Mouse (Mus musculus): Measurements from ENCODE around the gene Mtus2. TPM values are rescaled to one million over a fixed set of nuclear protein-coding genes. Genes with fewer than 3 reads are reported as not detected.

The Mtus2 gene
- polyA plus RNA-seq, 1 experiment: 0.05 TPM

GRCm38 (mm10) chr5:148059339-148059738 lies 102.2 kb downstream of the Mtus2 start:
- H3ac ChIP-seq (ENCODE audit: control insufficient read depth, insufficient read length): no peak overlapping the region
- no peaks in the 10 kb centered on the region for H3K27me3 ChIP-seq (ENCODE audit: control insufficient read depth, insufficient read depth, insufficient read length)
- TF ChIP-seq MYOD1 (IDR thresholded peaks at IDR 0.05; ENCODE audit: control insufficient read depth in 1 of 3, insufficient read length in 2 of 3, low read depth in 2 of 3) (no peak), REST (IDR thresholded peaks at IDR 0.05; ENCODE audit: insufficient read depth, insufficient read length) (no peak), MAX (IDR thresholded peaks at IDR 0.05; ENCODE audit: low read depth) (no peak), TCF3 (IDR thresholded peaks at IDR 0.05; ENCODE audit: insufficient read length, low read depth) (no peak), MYOG (IDR thresholded peaks at IDR 0.05; ENCODE audit: control insufficient read depth in 1 of 3, insufficient read depth in 1 of 3, insufficient read length in 2 of 3, low read depth in 2 of 3) (no peak), POLR2AphosphoS2 (IDR thresholded peaks at IDR 0.05; ENCODE audit: insufficient read length, low read depth) (no peak), TCF12 (IDR thresholded peaks at IDR 0.05; ENCODE audit: insufficient read depth, poor library complexity, severe bottlenecking) (no peak), SRF (IDR thresholded peaks at IDR 0.05; ENCODE audit: control insufficient read depth, insufficient read length, low read depth) (no peak), POLR2A (IDR thresholded peaks at IDR 0.05; ENCODE audit: insufficient read length, low read depth) (no peak), USF1 (IDR thresholded peaks at IDR 0.05; ENCODE audit: low read depth) (no peak), E2F4 (IDR thresholded peaks at IDR 0.05; ENCODE audit: insufficient read depth) (no peak), CEBPB (IDR thresholded peaks at IDR 0.05; ENCODE audit: insufficient read depth, poor library complexity, severe bottlenecking) (no peak)
- H3K36me3 ChIP-seq (ENCODE audit: control insufficient read depth, insufficient read depth): no peaks in the 10 kb centered on the region
- no peak overlapping the region for H3K4me3 ChIP-seq
- no peak overlapping the region for H3K4me2 ChIP-seq (ENCODE audit: low read depth)
- no peaks in the 10 kb centered on the region for H3K79me2 ChIP-seq (ENCODE audit: control insufficient read depth, insufficient read depth)

- Histone ChIP-seq H3K4me2 (ENCODE audit: low read depth) (no peak overlapping the region), H3K4me3 (no peak overlapping the region), H3K79me2 (ENCODE audit: control insufficient read depth, insufficient read depth) (no peaks in the 10 kb centered on the region), H3ac (ENCODE audit: control insufficient read depth, insufficient read length) (no peak overlapping the region), H3K27me3 (ENCODE audit: control insufficient read depth, insufficient read depth, insufficient read length) (no peaks in the 10 kb centered on the region), H3K36me3 (ENCODE audit: control insufficient read depth, insufficient read depth) (no peaks in the 10 kb centered on the region)
- TF ChIP-seq MAX (IDR thresholded peaks at IDR 0.05; ENCODE audit: low read depth) (no peak), POLR2A (IDR thresholded peaks at IDR 0.05; ENCODE audit: insufficient read length, low read depth) (no peak), SRF (IDR thresholded peaks at IDR 0.05; ENCODE audit: control insufficient read depth, insufficient read length, low read depth) (no peak), MYOD1 (IDR thresholded peaks at IDR 0.05; ENCODE audit: control insufficient read depth in 1 of 3, insufficient read length in 2 of 3, low read depth in 2 of 3) (no peak), TCF12 (IDR thresholded peaks at IDR 0.05; ENCODE audit: insufficient read depth, poor library complexity, severe bottlenecking) (no peak), POLR2AphosphoS2 (IDR thresholded peaks at IDR 0.05; ENCODE audit: insufficient read length, low read depth) (no peak), E2F4 (IDR thresholded peaks at IDR 0.05; ENCODE audit: insufficient read depth) (no peak), TCF3 (IDR thresholded peaks at IDR 0.05; ENCODE audit: insufficient read length, low read depth) (no peak), REST (IDR thresholded peaks at IDR 0.05; ENCODE audit: insufficient read depth, insufficient read length) (no peak), CEBPB (IDR thresholded peaks at IDR 0.05; ENCODE audit: insufficient read depth, poor library complexity, severe bottlenecking) (no peak), MYOG (IDR thresholded peaks at IDR 0.05; ENCODE audit: control insufficient read depth in 1 of 3, insufficient read depth in 1 of 3, insufficient read length in 2 of 3, low read depth in 2 of 3) (no peak), USF1 (IDR thresholded peaks at IDR 0.05; ENCODE audit: low read depth) (no peak)
Measured at GRCm38 (mm10) chr5:148061869-148062268, 104.7 kb downstream of the Mtus2 start.

- Histone ChIP-seq H3K36me3 (ENCODE audit: control insufficient read depth, insufficient read depth) (no peaks in the 10 kb centered on the region), H3K79me2 (ENCODE audit: control insufficient read depth, insufficient read depth) (no peaks in the 10 kb centered on the region), H3ac (ENCODE audit: control insufficient read depth, insufficient read length) (no peak overlapping the region), H3K27me3 (ENCODE audit: control insufficient read depth, insufficient read depth, insufficient read length) (no peaks in the 10 kb centered on the region), H3K4me2 (ENCODE audit: low read depth) (no peak overlapping the region), H3K4me3 (no peak overlapping the region)
- TF ChIP-seq REST (IDR thresholded peaks at IDR 0.05; ENCODE audit: insufficient read depth, insufficient read length) (no peak), MYOG (IDR thresholded peaks at IDR 0.05; ENCODE audit: control insufficient read depth in 1 of 3, insufficient read depth in 1 of 3, insufficient read length in 2 of 3, low read depth in 2 of 3) (no peak), CEBPB (IDR thresholded peaks at IDR 0.05; ENCODE audit: insufficient read depth, poor library complexity, severe bottlenecking) (no peak), SRF (IDR thresholded peaks at IDR 0.05; ENCODE audit: control insufficient read depth, insufficient read length, low read depth) (no peak), E2F4 (IDR thresholded peaks at IDR 0.05; ENCODE audit: insufficient read depth) (no peak), USF1 (IDR thresholded peaks at IDR 0.05; ENCODE audit: low read depth) (no peak), POLR2AphosphoS2 (IDR thresholded peaks at IDR 0.05; ENCODE audit: insufficient read length, low read depth) (no peak), MYOD1 (IDR thresholded peaks at IDR 0.05; ENCODE audit: control insufficient read depth in 1 of 3, insufficient read length in 2 of 3, low read depth in 2 of 3) (no peak), POLR2A (IDR thresholded peaks at IDR 0.05; ENCODE audit: insufficient read length, low read depth) (no peak), TCF12 (IDR thresholded peaks at IDR 0.05; ENCODE audit: insufficient read depth, poor library complexity, severe bottlenecking) (no peak), TCF3 (IDR thresholded peaks at IDR 0.05; ENCODE audit: insufficient read length, low read depth) (no peak), MAX (IDR thresholded peaks at IDR 0.05; ENCODE audit: low read depth) (no peak)
Measured at GRCm38 (mm10) chr5:148063745-148064144, 106.6 kb downstream of the Mtus2 start.

GRCm38 (mm10) chr5:148065251-148065650 lies 108.1 kb downstream of the Mtus2 start:
- no peaks in the 10 kb centered on the region for H3K79me2 ChIP-seq (ENCODE audit: control insufficient read depth, insufficient read depth)
- H3ac ChIP-seq (ENCODE audit: control insufficient read depth, insufficient read length): no peak overlapping the region
- H3K4me2 ChIP-seq (ENCODE audit: low read depth): no peak overlapping the region
- H3K27me3 ChIP-seq (ENCODE audit: control insufficient read depth, insufficient read depth, insufficient read length): no peaks in the 10 kb centered on the region
- no peak overlapping the region for H3K4me3 ChIP-seq
- no peaks in the 10 kb centered on the region for H3K36me3 ChIP-seq (ENCODE audit: control insufficient read depth, insufficient read depth)
- no peak for TF ChIP-seq POLR2A (IDR thresholded peaks at IDR 0.05; ENCODE audit: insufficient read length, low read depth)
- no peak for TF ChIP-seq REST (IDR thresholded peaks at IDR 0.05; ENCODE audit: insufficient read depth, insufficient read length)
- no peak for TF ChIP-seq MAX (IDR thresholded peaks at IDR 0.05; ENCODE audit: low read depth)
- TF ChIP-seq CEBPB (IDR thresholded peaks at IDR 0.05; ENCODE audit: insufficient read depth, poor library complexity, severe bottlenecking): no peak
- TF ChIP-seq POLR2AphosphoS2 (IDR thresholded peaks at IDR 0.05; ENCODE audit: insufficient read length, low read depth): no peak
- no peak for TF ChIP-seq SRF (IDR thresholded peaks at IDR 0.05; ENCODE audit: control insufficient read depth, insufficient read length, low read depth)
- no peak for TF ChIP-seq TCF3 (IDR thresholded peaks at IDR 0.05; ENCODE audit: insufficient read length, low read depth)
- TF ChIP-seq USF1 (IDR thresholded peaks at IDR 0.05; ENCODE audit: low read depth): no peak
- no peak for TF ChIP-seq E2F4 (IDR thresholded peaks at IDR 0.05; ENCODE audit: insufficient read depth)
- TF ChIP-seq MYOD1 (IDR thresholded peaks at IDR 0.05; ENCODE audit: control insufficient read depth in 1 of 3, insufficient read length in 2 of 3, low read depth in 2 of 3): no peak
- TF ChIP-seq MYOG (IDR thresholded peaks at IDR 0.05; ENCODE audit: control insufficient read depth in 1 of 3, insufficient read depth in 1 of 3, insufficient read length in 2 of 3, low read depth in 2 of 3): no peak

Measured in myocyte (in vitro differentiated cells).